Mouse (Mus musculus) midbrain, embryonic 14.5 days (tissue): ENCODE results near the gene Slc38a2. TPM values are rescaled to one million over a fixed set of nuclear protein-coding genes. Genes with fewer than 3 reads are reported as not detected.

Source experiments
- ATAC-seq: fragments of 200-750 bp; cut with Nextera tagmentation; 2 replicates; pipeline ENCODE4 v1.8.0; 2017; ENCODE audit warnings: moderate number of reproducible peaks, moderate library complexity; ENCODE audit not compliant: low FRiP score, low TSS enrichment
- DNase-seq: peaks from one replicate; pipeline ENCODE4 v3.0.0-alpha.2; 2015
- H3K27ac ChIP-seq: fragments of 300-500 bp; sonication (generic); replicated peaks from 2 replicates; pipeline ENCODE4 v1.5.1; 2014; ENCODE audit warnings: mild to moderate bottlenecking, low read depth, low read length, moderate library complexity
- H3K27me3 ChIP-seq: fragments of 300-500 bp; sonication (generic); 2 replicates; pipeline ENCODE4 v1.6.1; 2014; ENCODE audit warnings: low read length, control low read depth, mixed read lengths; ENCODE audit not compliant: control insufficient read depth, insufficient read depth
- H3K36me3 ChIP-seq: fragments of 300-500 bp; sonication (generic); 2 replicates; pipeline ENCODE4 v1.6.1; 2014; ENCODE audit warnings: low read length, control low read depth; ENCODE audit not compliant: control insufficient read depth, insufficient read depth
- H3K4me1 ChIP-seq: fragments of 300-500 bp; sonication (generic); 2 replicates; pipeline ENCODE4 v1.6.1; 2014; ENCODE audit warnings: mild to moderate bottlenecking, antibody characterized with exemption, low read length, control low read depth; ENCODE audit not compliant: control insufficient read depth, insufficient read depth
- H3K4me2 ChIP-seq: fragments of 300-500 bp; sonication (generic); 2 replicates; pipeline ENCODE4 v1.6.1; 2014; ENCODE audit warnings: mild to moderate bottlenecking, low read length, moderate library complexity
- H3K4me3 ChIP-seq: fragments of 300-500 bp; sonication (generic); replicated peaks from 2 replicates; pipeline ENCODE4 v1.5.1; 2014; ENCODE audit warnings: low read depth, low read length
- H3K9ac ChIP-seq: fragments of 300-500 bp; sonication (generic); replicated peaks from 2 replicates; pipeline ENCODE4 v1.6.1; 2014; ENCODE audit warnings: mild to moderate bottlenecking, low read length, moderate library complexity
- H3K9me3 ChIP-seq: fragments of 300-500 bp; sonication (generic); 2 replicates; pipeline ENCODE4 v1.6.1; 2016; ENCODE audit warnings: low read length, control low read depth, mixed read lengths; ENCODE audit not compliant: control insufficient read depth
- WGBS: fragments of 180-500 bp; shearing (Covaris S2); extraction: QIAGEN DNeasy Blood & Tissue Kit; methylation state at CpG from one replicate; pipeline ENCODE4 v1.1.7; 2014; 5-methylcytosine and 5-hydroxymethylcytosine counted together
- polyA plus RNA-seq: library from polyadenylated mRNA; unstranded; fragments of >200 nt; fragmentation: Nextera tagmentation; extraction: Ambion mirVana; gene quantifications from 2 replicates; pipeline ENCODE4 v1.2.1, GENCODE M21; 2014

The Slc38a2 gene
- polyA plus RNA-seq, 1 experiment from 2014 or later = 159 TPM

- H3K9me3 ChIP-seq = no peaks in the 10 kb centered on the region
- no peaks in the 10 kb centered on the region for H3K27me3 ChIP-seq
- no peak overlapping the region; the same call in 1 of the 2 replicates for H3K9ac ChIP-seq
- H3K4me3 ChIP-seq = peak overlapping the region; percentile 90
- H3K36me3 ChIP-seq = peaks cover 78% of the 10 kb centered on the region
- no peak overlapping the region for H3K27ac ChIP-seq
- ATAC-seq = no peak
- no peak for DNase-seq
- 81% methylated on average over 26 of the region's 26 CpGs for WGBS
- peaks cover 28% of the 10 kb centered on the region for H3K4me1 ChIP-seq
- peak overlapping the region; percentile 87 for H3K4me2 ChIP-seq
Observed at GRCm38 (mm10) chr15:96695455-96696421, 3.8 kb downstream of the Slc38a2 start.

- Histone ChIP-seq H3K4me3 (no peak overlapping the region), H3K4me2 (no peak overlapping the region), H3K27me3 (no peaks in the 10 kb centered on the region), H3K4me1 (peaks cover 25% of the 10 kb centered on the region), H3K9ac (no peak overlapping the region), H3K9me3 (no peaks in the 10 kb centered on the region), H3K27ac (no peak overlapping the region), H3K36me3 (peaks cover 85% of the 10 kb centered on the region)
- DNase-seq (no peak), ATAC-seq (no peak)
- 91% methylated on average over 7 of the region's 7 CpGs for WGBS
Observed at GRCm38 (mm10) chr15:96694988-96695387, 4.5 kb downstream of the Slc38a2 start.

GRCm38 (mm10) chr15:96693688-96694087 is 5.8 kb downstream of the Slc38a2 start:
- DNase-seq = peak; percentile 55
- 74% methylated on average over 14 of the region's 14 CpGs for WGBS
- Histone ChIP-seq H3K4me2 (no peak overlapping the region), H3K27me3 (no peaks in the 10 kb centered on the region), H3K27ac (no peak overlapping the region; the same call in 1 of the 2 replicates), H3K9ac (no peak overlapping the region), H3K36me3 (peaks cover 96% of the 10 kb centered on the region), H3K4me1 (peaks cover 25% of the 10 kb centered on the region), H3K4me3 (no peak overlapping the region), H3K9me3 (no peaks in the 10 kb centered on the region)
- ATAC-seq = no peak

- ATAC-seq = no peak
- peaks cover 19% of the 10 kb centered on the region for H3K4me1 ChIP-seq
- no peaks in the 10 kb centered on the region for H3K9me3 ChIP-seq
- no peak overlapping the region for H3K9ac ChIP-seq
- peaks cover 96% of the 10 kb centered on the region for H3K36me3 ChIP-seq
- no peak for DNase-seq
- no peak overlapping the region for H3K4me3 ChIP-seq
- no peaks in the 10 kb centered on the region for H3K27me3 ChIP-seq
- H3K27ac ChIP-seq = no peak overlapping the region
- 93% methylated on average over 11 of the region's 11 CpGs for WGBS
- no peak overlapping the region for H3K4me2 ChIP-seq
Observed at GRCm38 (mm10) chr15:96692401-96692800, 7.1 kb downstream of the Slc38a2 start.

GRCm38 (mm10) chr15:96691381-96691780 is 8.1 kb downstream of the Slc38a2 start:
- Histone ChIP-seq H3K9ac (no peak overlapping the region), H3K9me3 (no peaks in the 10 kb centered on the region), H3K27me3 (no peaks in the 10 kb centered on the region), H3K27ac (no peak overlapping the region), H3K4me2 (no peak overlapping the region), H3K4me1 (peaks cover 9% of the 10 kb centered on the region), H3K36me3 (peaks cover 92% of the 10 kb centered on the region), H3K4me3 (no peak overlapping the region)
- WGBS = 90% methylated on average over 15 of the region's 15 CpGs
- DNase-seq (no peak), ATAC-seq (no peak)

- no peak overlapping the region for H3K4me2 ChIP-seq
- no peak overlapping the region for H3K4me3 ChIP-seq
- H3K9me3 ChIP-seq = no peaks in the 10 kb centered on the region
- no peaks in the 10 kb centered on the region for H3K27me3 ChIP-seq
- DNase-seq = no peak
- ATAC-seq = no peak
- H3K36me3 ChIP-seq = peaks cover 87% of the 10 kb centered on the region
- H3K27ac ChIP-seq = no peak overlapping the region
- peaks cover 3% of the 10 kb centered on the region for H3K4me1 ChIP-seq
- WGBS = 93% methylated on average over 13 of the region's 13 CpGs
- no peak overlapping the region for H3K9ac ChIP-seq
Observed at GRCm38 (mm10) chr15:96690829-96691228, 8.7 kb downstream of the Slc38a2 start.

GRCm38 (mm10) chr15:96689919-96690318 is 9.6 kb downstream of the Slc38a2 start:
- 95% methylated on average over 9 of the region's 9 CpGs for WGBS
- H3K36me3 ChIP-seq = peaks cover 78% of the 10 kb centered on the region

GRCm38 (mm10) chr15:96688784-96689318 is 10.7 kb downstream of the Slc38a2 start:
- no peaks in the 10 kb centered on the region for H3K4me1 ChIP-seq
- no peak overlapping the region for H3K27ac ChIP-seq
- no peak overlapping the region for H3K4me3 ChIP-seq
- H3K9me3 ChIP-seq = no peaks in the 10 kb centered on the region
- DNase-seq (no peak), ATAC-seq (no peak)
- no peaks in the 10 kb centered on the region for H3K27me3 ChIP-seq
- WGBS = 93% methylated on average over 12 of the region's 12 CpGs
- peaks cover 67% of the 10 kb centered on the region for H3K36me3 ChIP-seq
- no peak overlapping the region for H3K9ac ChIP-seq
- H3K4me2 ChIP-seq = no peak overlapping the region

More at GRCm38 (mm10) chr15:96689919-96690318, 9.6 kb downstream of the Slc38a2 start:
- H3K27ac ChIP-seq = no peak overlapping the region
- no peaks in the 10 kb centered on the region for H3K27me3 ChIP-seq
- no peak for DNase-seq
- no peak overlapping the region for H3K4me2 ChIP-seq
- no peak overlapping the region for H3K4me3 ChIP-seq
- no peak overlapping the region for H3K9ac ChIP-seq
- H3K4me1 ChIP-seq = no peaks in the 10 kb centered on the region
- no peak for ATAC-seq
- H3K9me3 ChIP-seq = no peaks in the 10 kb centered on the region
